Mouse (Mus musculus) T-helper 2 cell (primary cell): ENCODE results near the gene Neurog2.

Experiments used
- in situ Hi-C: fragments of 300-600 bp; cut with MboI, MseI; formaldehyde crosslinking; loops from one replicate; pipeline ENCODE4 v1.15.1; 2025; ENCODE audit warnings: high pct_unique_total_duplicates

The Neurog2 gene

DNA sequence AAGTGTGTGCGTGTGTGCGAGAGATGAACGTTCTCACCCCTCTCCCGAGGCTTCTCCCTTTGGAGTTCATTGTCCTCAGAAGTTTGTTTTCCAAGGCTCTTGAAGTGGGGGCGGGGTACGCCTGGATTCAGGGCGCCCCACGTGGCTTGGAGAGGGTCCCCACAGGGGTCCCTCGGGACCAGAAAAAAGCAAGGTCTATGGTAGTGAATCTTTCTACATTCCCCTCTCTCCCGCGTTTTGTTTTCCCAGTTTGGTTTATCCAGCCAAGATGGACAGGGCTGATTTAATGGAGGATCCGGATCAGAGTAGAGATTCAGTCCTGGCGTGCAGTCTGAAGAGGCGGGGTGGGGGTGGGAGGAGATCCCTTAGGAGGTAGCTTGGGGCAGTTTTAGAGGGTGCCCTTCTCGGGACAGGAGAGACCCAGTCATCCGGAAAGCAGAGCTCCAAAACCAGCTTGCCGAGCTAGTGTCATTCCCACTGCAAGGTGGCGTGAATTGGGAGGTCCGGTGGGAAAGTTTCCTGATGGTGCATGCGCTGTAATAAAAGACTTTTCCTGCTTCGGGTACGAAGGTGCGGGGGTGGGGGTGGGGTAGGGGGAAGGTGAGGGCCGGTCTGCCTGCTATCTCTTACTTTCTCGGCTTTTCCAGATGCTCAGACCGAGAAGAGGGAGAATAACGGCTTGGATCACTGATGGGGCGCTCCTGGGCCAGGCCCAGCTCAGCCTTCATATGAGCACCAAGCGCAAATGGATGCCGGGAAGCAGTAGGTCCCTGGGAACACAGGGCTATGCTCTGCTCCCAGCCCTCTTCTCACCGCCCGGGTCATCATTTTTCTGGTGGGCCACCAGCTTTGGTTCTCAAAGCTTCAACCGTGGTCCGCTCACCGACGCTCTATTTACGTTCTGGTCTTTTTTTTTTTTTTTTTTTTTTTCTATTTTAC is 8.1 kb downstream of the Neurog2 start:
- in situ Hi-C loops: loop anchor here (25.0 kb wide), 1 partner anchor 1571 kb away; no protein-coding TSS in a partner anchor

DNA sequence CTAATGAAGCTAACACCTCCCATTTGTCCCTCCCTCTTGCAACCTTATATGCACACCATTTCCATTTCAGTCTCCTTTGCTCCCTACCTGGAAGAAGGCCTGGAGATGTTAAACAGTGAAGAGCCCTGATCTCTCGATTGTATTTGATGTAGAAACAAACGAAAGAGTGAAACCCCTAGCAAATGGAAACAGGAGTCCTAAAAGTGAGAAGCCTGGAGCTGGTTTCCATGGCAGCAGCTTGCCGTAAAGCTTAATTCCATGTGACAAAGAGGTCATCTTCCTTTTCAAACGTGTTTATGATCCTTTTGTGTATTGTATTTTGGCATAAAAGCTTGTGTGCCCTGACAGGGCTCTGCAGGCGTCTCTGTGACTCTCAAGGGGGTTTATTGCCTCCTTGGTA is 9.3 kb downstream of the Neurog2 start:
- in situ Hi-C loops: loop anchor here (25.0 kb wide), 1 partner anchor 1570 kb away; no protein-coding TSS in a partner anchor

DNA sequence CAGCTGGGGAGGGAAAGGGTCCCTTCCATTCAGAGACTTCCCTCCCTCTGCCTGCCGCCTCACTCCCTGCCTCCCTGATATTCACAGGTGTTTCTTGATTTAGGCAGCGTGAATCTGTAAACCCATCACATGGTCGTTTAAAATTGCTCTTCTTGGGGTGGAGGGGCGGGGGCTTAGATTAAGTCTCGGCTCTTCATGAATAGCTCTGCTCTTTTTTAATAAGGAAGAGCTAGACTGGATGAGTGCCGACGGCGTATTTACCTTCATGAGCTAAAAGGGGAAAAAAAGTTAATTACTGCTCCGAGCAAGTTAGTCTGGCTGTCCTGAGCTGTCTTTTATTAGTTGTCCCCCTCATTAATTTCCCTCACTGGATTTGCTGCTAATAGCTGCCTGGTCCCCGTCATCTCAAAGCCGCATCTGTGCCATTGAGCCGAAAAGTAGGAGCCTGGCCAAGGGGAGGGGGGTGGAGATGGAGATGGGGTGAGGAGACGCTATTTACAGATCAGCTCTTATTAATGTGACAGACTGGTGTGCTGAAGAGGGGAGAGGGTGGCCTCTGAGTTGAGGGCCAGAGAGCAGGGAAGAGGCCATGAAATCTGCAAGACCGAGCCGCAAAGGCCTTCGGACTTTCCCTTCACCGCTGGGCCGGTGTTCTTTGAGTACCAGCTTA is 13.4 kb downstream of the Neurog2 start:
- in situ Hi-C loops: loop anchor here (25.0 kb wide), 1 partner anchor 1566 kb away; no protein-coding TSS in a partner anchor

DNA sequence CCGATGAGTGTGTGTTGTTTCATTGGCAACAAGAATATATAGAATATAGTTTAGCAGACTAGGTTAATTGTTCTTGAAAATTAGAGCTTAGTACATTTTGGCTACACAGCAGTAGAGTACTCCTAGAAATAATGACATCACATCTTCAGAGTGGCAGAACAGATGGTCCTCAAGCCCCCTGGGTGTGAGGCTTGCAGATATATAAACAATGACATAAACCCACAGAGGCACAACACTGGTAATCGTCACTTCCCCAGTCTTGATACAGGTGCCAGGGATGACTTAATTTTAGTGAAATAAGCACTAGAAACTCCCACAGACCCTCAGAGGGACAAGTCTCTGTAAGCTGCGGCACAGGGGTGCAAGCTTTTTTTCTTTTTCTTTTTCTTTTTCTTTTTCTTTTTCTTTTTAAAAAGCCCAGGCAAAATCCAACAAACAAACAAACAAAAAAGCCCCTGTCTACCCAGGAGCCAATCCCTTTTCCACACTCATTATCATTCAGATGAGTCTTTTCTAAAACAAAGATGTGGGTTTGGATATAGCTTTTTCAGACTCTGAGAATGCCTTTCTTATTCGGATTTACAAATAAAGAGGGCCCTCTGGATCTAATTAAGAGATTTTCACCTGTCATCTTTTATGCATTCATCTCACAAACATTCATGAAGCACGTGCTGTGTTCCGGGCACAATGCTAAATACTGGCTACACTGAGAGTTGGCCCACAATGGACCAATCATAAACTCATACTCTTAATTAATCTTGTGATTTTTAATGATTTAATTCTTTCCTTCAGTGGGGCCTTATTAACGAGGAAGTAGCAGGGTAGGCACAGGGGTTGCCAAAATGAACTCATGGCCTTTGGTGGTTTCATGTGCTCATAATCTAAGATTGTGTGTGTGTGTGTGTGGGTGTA is 19.1 kb downstream of the Neurog2 start:
- in situ Hi-C loops: no loop called here

DNA sequence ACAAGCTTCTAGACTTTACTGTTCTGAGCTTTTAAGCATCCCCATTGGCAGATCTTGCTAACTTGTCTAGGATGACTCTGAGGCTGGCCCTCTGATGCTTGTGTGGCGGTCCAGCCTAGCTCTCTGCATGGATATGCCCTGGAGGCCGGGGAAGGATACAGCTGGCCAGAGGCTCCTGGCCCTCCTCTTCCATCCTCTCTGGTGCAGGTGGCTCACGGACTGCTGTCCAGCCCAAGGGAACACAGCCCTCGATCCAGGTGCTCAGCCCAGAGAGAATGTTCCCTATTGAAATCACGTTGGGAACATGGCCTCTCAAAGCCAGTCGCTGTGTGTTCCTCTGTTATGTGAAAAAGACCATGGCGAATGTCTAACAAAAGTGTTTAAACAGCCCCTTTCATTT is 27.8 kb downstream of the Neurog2 start:
- in situ Hi-C loops: no loop called here

DNA sequence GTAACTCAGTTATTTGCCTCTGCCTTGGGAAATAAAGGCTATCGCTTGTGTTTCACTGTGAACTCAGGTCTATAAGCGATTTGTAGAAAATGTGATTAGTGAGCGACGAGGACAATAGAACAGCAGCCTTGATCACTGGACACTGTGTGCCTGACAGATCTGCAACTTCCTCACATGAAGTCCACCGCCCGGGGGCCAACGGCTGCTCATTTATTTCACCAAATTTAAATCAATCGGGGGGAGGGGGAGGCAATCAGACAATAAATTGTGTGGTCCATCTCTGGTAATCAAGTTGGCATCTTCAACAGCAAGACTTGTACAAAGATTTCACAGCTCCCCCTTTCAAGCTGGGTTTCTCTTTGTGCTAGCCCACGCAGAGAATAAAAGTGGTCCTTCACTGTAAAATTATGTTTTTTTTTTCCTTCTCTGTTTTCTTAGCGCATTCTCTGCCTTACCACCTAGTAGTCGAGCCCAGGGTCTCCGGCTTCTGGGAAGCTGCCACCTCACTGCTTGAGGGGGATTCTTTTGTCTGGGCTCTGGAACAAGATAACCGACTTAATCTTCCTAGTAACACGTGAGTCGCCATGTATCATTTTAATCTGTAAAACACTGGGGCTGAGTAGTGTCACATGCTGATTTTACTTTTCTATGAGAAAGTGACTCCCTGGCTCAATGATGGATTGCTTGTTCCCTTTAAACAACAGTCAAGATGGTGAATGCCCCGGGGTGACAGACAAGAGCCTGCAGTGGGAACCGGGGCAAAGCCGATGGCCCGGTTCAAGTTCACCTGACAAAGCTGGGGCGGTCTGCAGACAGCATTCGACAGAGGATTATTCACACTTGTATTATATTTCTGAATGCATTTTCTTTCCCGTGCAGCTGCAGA is 29.0 kb downstream of the Neurog2 start:
- in situ Hi-C loops: no loop called here

DNA sequence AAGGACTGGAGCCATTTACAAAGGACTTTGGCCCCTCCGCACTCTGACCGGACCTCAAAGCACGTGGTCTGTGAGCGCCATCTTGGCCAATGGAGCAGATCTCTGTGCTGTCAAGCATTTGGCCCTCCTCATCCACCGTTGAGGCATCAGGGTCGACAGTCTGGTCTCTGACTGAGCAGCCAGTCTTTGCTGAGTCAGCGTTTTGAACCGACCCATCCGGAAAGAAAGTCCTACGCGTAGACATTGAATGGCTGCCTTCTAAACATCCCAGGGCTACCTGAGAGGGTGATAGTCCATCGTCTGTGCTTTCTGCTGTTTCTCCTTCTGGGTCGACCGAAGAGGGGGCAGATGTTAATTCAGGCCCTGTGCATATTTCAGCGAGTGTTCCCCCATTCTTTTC is 46.8 kb downstream of the Neurog2 start:
- in situ Hi-C loops: no loop called here
